Mouse (Mus musculus): ENCODE results near the gene H2al1n.
"Not testable (repeated sequence)": the region's sequence is repeated elsewhere in the genome, so short reads cannot be mapped to it uniquely, and the experiment has no call there.

The H2al1n gene

GRCm38 (mm10) chrX:14210848-14211247 lies at the start of gene H2al1n:
H2al1n (plus strand) TSS chrX:14211148.
- DNase-seq, result not testable (repeated sequence)

DNA sequence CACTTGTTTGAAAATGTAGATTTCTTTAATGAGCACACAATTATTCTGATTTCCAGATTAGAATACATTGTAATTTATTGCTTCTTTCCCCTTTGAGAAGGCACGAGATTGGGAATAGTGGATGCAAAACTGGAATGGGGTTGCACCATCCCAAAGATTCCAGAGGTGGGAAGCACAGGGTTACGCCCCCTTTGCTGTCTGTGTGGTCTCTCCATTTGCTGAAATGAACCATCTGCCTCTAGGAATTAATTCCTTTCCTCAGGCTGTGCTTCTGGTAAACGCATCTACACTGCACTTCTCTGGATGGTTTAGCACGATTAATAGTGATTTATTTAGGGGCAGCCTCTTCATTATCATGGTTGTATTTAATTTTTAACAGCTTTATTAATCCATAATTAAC lies 11.7 kb upstream of the H2al1n start:
- no peak for DNase-seq

DNA sequence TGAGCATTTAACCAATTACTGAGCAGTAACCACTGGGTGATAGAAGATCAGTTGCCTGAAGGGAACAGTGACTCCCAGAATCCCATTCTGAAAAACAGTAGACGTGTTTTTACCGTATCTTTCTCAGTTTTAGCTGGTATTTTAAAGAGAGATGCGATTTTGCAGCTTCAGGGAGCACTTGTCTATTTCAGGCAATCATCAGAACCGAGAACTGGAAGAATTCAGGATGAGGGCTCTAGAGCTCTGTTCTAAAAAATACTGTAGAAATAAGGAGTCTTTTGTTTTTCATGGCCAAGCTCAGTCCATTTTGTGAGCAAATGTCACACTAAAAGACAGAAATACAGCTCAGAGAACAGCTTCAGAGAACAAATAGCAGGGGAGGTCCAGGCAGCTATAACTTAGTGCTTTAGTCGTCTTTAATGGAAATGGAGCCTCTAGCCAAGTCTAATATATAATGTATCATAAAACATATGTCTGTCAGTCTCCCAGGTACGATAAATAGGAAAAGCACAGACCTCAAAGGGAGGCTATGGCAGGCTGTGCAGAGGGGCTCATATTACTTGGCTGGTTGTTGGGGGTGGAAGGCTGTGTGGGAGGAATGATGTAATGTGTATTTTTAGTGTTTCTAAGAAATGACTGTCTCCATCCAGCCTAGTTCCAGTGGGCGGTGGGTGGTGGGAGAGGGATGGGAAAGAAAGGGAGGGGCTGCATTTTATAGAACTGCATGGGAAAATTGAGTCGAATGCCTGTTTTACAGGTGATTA lies 4.7 kb upstream of the H2al1n start:
- DNase-seq, result no peak

DNA sequence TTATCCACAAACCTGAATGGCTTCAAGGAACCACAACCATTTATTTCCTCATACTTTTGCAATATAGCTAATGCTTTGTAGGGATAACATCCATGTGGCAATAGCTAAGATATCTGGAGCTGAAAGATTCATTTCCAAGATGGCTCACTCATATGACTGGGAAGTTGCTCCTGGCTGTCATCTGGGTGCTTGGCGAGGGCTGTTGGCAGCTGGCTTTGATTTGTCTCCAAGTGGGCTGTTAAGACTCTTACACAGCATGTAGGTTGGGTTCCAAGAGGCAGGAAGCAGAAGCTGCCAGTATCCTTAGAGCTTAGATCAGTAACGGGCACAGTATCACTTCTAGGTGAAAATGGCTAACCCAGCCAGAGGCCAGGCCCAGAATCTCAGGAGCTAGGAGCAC lies 18.3 kb downstream of the H2al1n start:
- DNase-seq, result no peak

GRCm38 (mm10) chrX:14259597-14260239 lies 48.8 kb downstream of the H2al1n start:
- DNase-seq, result no peak

Measured in kidney, adult 18-20 months (tissue).